Mouse (Mus musculus) spleen, adult 2 months (tissue): Measurements from ENCODE around the gene Igsf3.

Experiments
- CTCF ChIP-seq: fragments of 200-500 bp; IDR thresholded peaks from 2 replicates; pipeline ENCODE4 v1.5.1; 2011; ENCODE audit warnings: mild to moderate bottlenecking, inconsistent platforms; ENCODE audit not compliant: insufficient read depth, insufficient read length, insufficient replicate concordance; ENCODE audit errors: extremely low read depth
- POLR2A ChIP-seq: fragments of 200-500 bp; IDR thresholded peaks from 2 replicates; pipeline ENCODE4 v1.6.1; 2011; ENCODE audit warnings: low read depth, low read length, inconsistent platforms

DNA sequence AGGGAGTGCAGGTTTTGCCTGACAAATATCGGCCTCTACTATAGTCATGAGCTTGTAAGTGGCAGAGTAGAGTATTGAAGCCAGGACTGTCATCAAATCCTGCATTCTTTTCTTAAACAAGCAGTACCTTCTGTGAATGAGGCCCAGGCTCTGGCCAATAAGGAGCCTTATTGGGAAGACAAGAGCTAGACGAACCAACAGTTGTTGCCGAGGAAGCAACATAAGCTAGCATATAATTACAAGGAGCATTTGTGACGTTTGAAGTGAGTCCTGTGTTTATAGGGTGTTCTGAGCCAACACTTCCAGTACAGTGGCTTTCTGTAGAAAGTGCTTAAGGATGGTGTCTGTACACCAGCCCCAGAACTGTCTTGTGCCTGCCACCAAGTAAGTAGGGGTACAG is 5.9 kb downstream of the Igsf3 start:
- TF ChIP-seq POLR2A (no peak), CTCF (no peak)
